Mouse (Mus musculus) forebrain, postnatal 0 days (tissue): ENCODE results near the gene H2afy2. TPM values are rescaled to one million over a fixed set of nuclear protein-coding genes. Genes with fewer than 3 reads are reported as not detected.

ENCODE experiments used
- ATAC-seq: fragments of 200-750 bp; cut with Nextera tagmentation; 2 replicates; pipeline ENCODE4 v1.8.0; 2017; ENCODE audit warnings: mild to moderate bottlenecking, moderate library complexity
- DNase-seq: peaks from one replicate; pipeline ENCODE4 v3.0.0-alpha.2; 2015
- H3K27ac ChIP-seq: fragments of 300-500 bp; sonication (generic); 2 replicates; pipeline ENCODE4 v1.5.1; 2014; ENCODE audit warnings: low read depth, mild to moderate bottlenecking, antibody characterized with exemption, low read length, moderate library complexity, mixed read lengths
- H3K27me3 ChIP-seq: fragments of 300-500 bp; sonication (generic); 2 replicates; pipeline ENCODE4 v1.6.1; 2014; ENCODE audit warnings: mild to moderate bottlenecking, low read length, mixed read lengths; ENCODE audit not compliant: insufficient read depth
- H3K36me3 ChIP-seq: fragments of 300-500 bp; sonication (generic); 2 replicates; pipeline ENCODE4 v1.6.1; 2014; ENCODE audit warnings: mild to moderate bottlenecking, moderate library complexity; ENCODE audit not compliant: insufficient read depth
- H3K4me1 ChIP-seq: fragments of 300-500 bp; sonication (generic); 2 replicates; pipeline ENCODE4 v1.6.1; 2014; ENCODE audit warnings: antibody characterized with exemption; ENCODE audit not compliant: insufficient read depth
- H3K4me2 ChIP-seq: fragments of 300-500 bp; sonication (generic); 2 replicates; pipeline ENCODE4 v1.6.1; 2014; ENCODE audit warnings: low read depth, mild to moderate bottlenecking, moderate library complexity
- H3K4me3 ChIP-seq: fragments of 300-500 bp; sonication (generic); 2 replicates; pipeline ENCODE4 v1.5.1; 2014; ENCODE audit warnings: low read depth, low read length, mixed read lengths
- H3K9ac ChIP-seq: fragments of 300-500 bp; sonication (generic); 2 replicates; pipeline ENCODE4 v1.6.1; 2014; ENCODE audit warnings: mild to moderate bottlenecking
- H3K9me3 ChIP-seq: fragments of 300-500 bp; sonication (generic); 2 replicates; pipeline ENCODE4 v1.6.1; 2016; ENCODE audit warnings: low read length
- CTCF ChIP-seq: sonication (generic); IDR thresholded peaks from 2 replicates; pipeline ENCODE4 v1.5.1; 2016; ENCODE audit warnings: antibody characterized with exemption, control low read depth, low read depth
- WGBS: fragments of 180-500 bp; shearing (Covaris S2); extraction: QIAGEN DNeasy Blood & Tissue Kit; methylation state at CpG from one replicate; pipeline ENCODE4 v1.1.7; 2014; 5-methylcytosine and 5-hydroxymethylcytosine counted together
- polyA plus RNA-seq: library from polyadenylated mRNA; unstranded; fragments of >200 nt; fragmentation: Nextera tagmentation; extraction: Ambion mirVana; gene quantifications from 2 replicates; pipeline ENCODE4 v1.2.1, GENCODE M21; 2015
- total RNA-seq: library from RNA; depleted of rRNA; stranded (reverse); fragments of >200 nt; gene quantifications from 2 replicates; pipeline ENCODE4 v1.2.3, GENCODE M21; 2014

Gene H2afy2
- total and polyA plus RNA-seq, 2 experiments from 2014 or later, result 143 to 191 TPM

DNA sequence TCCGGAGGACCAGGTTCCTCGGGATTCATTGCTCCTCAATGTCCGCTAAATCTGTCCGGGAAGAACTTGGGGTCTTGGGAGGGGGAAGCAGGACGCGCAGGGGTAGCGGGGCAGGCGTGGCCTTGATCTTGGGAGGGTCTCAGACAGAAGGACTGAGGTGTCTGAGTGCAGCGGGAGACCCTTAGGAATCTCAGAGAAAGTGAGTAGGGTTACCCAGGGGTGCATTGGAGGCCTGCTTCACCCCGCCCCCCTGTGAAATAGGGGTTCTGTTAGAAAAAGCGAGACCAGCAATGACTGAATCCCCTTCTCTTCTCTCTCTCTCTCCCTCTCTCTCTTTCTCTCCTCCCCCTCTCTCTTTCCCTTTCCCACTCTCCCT, 68.5 kb downstream of the H2afy2 start:
- 3% methylated on average over 11 of the region's 11 CpGs for WGBS
- H3K9me3 ChIP-seq, result no peaks in the 10 kb centered on the region
- peak overlapping the region; percentile 51 for H3K9ac ChIP-seq
- peak overlapping the region; percentile 47 for H3K4me3 ChIP-seq
- no peak overlapping the region for H3K27ac ChIP-seq
- H3K27me3 ChIP-seq, result no peaks in the 10 kb centered on the region
- DNase-seq, result no peak
- no peak for TF ChIP-seq CTCF
- no peaks in the 10 kb centered on the region for H3K4me1 ChIP-seq
- ATAC-seq, result peak; percentile 38
- peak overlapping the region; percentile 83 for H3K4me2 ChIP-seq
- H3K36me3 ChIP-seq, result no peaks in the 10 kb centered on the region

DNA sequence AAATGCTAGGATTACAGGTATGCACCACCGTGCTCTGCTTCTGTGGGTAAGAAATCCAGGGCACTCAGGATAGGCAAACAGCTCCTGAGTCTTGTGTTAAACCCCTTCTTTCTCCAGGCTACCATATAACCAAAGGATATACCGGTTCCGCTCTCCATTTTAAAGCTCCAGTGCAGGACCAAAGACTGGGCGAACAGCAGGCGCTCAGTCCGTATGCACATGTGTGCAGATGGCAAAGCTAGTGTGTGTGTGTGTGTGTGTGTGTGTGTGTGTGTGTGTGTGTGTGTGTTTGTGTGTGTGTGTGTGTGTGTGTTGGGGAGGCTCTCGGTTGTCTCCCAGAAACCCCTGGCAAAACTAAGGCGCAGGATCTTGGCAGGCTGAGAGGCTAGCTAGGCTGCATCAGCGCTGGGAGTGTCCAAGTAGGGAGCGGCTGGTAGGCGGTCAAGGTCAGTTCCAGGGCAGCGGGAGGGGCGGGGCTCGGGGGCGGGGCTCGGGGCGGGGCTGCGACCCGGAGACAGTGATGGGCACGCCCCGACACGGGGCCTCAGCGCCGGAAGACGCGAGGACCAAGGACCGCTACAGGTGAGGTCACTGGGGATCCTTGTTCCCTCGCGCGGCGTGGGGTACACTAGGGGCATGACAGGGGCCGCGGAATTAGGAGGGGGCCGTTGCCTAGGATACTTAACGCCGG, 69.0 kb downstream of the H2afy2 start, which contains the start of gene Aifm2:
TSS of gene Aifm2 (plus strand) at position 493 of the 691 bp plus-strand sequence.
- DNase-seq (no peak), ATAC-seq (peak; percentile 71)
- Histone ChIP-seq H3K4me3 (peak within 1 kb of the TSS; percentile 47), H3K27me3 (no peaks in the 10 kb centered on the region), H3K9me3 (no peaks in the 10 kb centered on the region), H3K27ac (no peak within 1 kb of the TSS), H3K4me1 (no peaks in the 10 kb centered on the region), H3K4me2 (peak within 1 kb of the TSS; percentile 83), H3K36me3 (no peaks in the 10 kb centered on the region), H3K9ac (peak within 1 kb of the TSS; percentile 51)
- TF ChIP-seq CTCF, result no peak
- WGBS, result 13% methylated on average over 34 of the region's 36 CpGs

DNA sequence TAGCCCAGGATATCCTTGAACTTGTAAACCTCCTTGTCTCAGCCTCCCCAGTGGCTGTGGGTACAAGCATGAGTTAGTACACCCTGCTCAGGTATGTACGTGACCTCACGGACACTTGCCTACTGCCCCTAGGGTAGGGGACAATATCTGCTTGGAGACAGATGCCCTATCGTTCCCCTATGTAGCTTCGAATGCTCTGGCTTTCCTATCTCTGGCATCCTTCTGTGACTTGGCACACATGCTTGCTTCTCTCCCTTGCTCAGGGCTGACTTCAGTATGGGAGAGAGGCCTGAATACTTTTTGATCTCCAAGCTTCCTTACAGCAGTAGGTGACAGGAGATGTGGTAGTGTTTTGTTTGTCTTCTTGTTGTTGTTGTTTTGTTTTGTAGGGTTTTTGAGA, 69.8 kb downstream of the H2afy2 start:
- Histone ChIP-seq H3K4me2 (no peak overlapping the region), H3K4me3 (no peak overlapping the region), H3K4me1 (no peaks in the 10 kb centered on the region), H3K9ac (no peak overlapping the region), H3K27me3 (no peaks in the 10 kb centered on the region), H3K27ac (no peak overlapping the region), H3K9me3 (no peaks in the 10 kb centered on the region), H3K36me3 (no peaks in the 10 kb centered on the region)
- TF ChIP-seq CTCF, result no peak
- 92% methylated on average over 4 of the region's 4 CpGs for WGBS
- DNase-seq (no peak), ATAC-seq (no peak)

DNA sequence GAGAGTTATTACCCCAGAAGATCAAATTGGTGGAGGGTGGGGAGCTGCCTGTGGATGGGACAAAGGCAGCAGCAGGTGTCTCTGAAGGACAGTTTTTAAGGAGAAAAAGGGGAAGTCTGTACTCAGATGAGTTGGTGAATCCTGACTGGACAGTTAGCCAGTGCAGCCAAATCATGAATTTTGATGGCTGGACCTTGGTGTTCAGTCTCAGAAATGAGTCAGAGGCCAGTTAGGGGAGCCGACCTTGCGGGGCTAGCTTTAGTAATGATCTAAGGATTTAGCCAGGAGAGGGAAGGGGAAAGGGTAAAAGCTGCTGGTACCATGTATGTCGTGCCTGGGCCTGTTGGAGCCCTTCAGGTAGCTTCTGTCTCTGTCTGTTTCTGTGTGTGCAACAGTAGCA, 70.3 kb downstream of the H2afy2 start:
- no peak for TF ChIP-seq CTCF
- Histone ChIP-seq H3K4me1 (no peaks in the 10 kb centered on the region), H3K27me3 (no peaks in the 10 kb centered on the region), H3K4me2 (no peak overlapping the region), H3K27ac (no peak overlapping the region), H3K36me3 (no peaks in the 10 kb centered on the region), H3K9me3 (no peaks in the 10 kb centered on the region), H3K4me3 (no peak overlapping the region), H3K9ac (no peak overlapping the region)
- 75% methylated on average over 3 of the region's 3 CpGs for WGBS
- ATAC-seq (no peak), DNase-seq (no peak)

DNA sequence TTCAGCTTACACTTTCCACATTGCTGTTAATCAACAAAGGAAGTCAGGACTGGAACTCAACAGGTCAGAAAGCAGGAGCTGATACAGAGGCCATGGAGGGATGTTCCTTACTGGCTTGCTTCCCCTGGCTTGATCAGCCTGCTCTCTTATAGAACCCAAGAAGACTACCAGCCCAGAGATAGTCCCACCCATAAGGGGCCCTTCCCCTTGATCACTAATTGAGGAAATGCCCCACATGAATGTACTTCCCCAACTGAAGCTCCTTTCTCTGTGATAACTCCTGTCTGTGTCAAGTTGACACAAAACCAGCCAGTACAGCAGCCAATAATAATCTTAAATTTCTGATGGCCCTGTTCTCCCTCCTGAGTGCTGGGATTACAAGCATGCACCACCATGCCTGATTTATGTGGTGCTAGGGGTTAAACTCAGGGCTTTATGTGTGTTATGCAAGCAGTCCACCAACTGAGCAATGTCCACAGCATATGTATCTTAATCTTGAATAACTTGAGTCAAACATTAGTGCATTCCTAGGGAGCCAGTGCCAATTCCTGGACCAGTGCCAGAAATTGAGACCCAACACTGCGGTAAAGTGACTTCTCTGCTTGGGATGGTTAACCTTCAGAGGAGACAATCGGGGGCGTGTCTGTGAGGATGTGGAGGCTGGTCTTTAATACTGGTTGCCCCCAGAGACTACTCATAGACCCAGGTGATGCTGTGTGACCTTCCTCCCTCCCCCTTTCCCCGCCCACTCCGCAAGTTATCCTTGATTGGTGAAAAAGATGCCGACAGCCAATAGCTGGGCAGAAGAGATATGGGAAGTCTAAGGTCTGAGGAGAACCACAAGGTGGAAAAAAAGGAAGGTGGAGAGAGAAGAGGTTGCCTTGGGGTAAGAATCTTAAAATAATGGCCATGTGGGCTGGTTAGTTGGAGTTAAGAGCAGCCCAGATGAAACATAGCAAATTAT, 77.3 kb downstream of the H2afy2 start:
- H3K9ac ChIP-seq, result no peak overlapping the region
- peaks cover 20% of the 10 kb centered on the region for H3K36me3 ChIP-seq
- no peaks in the 10 kb centered on the region for H3K9me3 ChIP-seq
- no peaks in the 10 kb centered on the region for H3K4me1 ChIP-seq
- no peak overlapping the region for H3K4me2 ChIP-seq
- 76% methylated on average over 6 of the region's 6 CpGs for WGBS
- no peak overlapping the region for H3K27ac ChIP-seq
- no peak for TF ChIP-seq CTCF
- no peak for DNase-seq
- ATAC-seq, result no peak
- H3K4me3 ChIP-seq, result no peak overlapping the region
- no peaks in the 10 kb centered on the region for H3K27me3 ChIP-seq

DNA sequence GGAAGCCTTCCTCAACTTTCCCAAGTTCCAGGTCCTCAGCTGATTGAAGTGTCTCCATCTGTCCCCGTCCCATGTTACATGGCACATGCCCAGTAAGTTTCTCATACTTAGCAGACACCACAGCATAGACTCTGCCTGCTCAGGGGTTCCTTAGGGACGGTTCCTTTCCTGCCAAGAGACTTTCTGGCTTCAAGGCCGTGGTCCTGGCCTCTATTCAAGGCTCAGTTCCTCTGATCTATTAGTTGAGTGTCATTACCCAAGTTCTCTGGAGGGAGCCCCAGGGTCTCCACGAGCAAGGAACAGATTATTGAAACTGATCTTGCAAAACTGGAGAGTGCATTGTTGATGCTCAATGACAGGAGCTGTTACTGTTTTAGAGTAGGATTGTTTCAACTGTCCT, 79.3 kb downstream of the H2afy2 start:
- Histone ChIP-seq H3K27me3 (no peaks in the 10 kb centered on the region), H3K27ac (no peak overlapping the region), H3K9me3 (no peaks in the 10 kb centered on the region), H3K36me3 (peaks cover 25% of the 10 kb centered on the region), H3K4me1 (no peaks in the 10 kb centered on the region), H3K9ac (no peak overlapping the region), H3K4me3 (no peak overlapping the region), H3K4me2 (no peak overlapping the region)
- WGBS, result 63% methylated on average over 4 of the region's 4 CpGs
- ATAC-seq (peak; percentile 45; the same call in 1 of the 2 replicates), DNase-seq (peak; percentile 33)
- TF ChIP-seq CTCF, result no peak

DNA sequence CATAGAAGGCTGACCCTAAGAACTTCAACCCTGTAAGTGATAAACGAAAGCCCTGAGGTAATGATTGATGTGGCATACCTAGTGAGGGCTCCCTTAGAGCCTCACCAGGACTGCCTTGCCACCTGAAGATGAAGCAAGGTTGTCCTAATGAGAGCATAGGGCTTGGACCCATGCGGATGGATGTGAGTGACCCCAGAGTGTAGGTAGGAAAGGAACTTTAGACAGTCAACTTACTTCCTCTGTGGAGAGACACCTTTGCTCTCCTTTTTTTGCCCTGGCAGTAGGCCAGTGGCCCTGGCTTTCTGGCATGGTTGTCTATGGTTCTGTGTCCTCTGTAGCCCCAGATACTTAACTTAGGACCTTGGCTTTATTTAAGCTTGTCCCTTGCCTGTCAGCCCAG, 86.9 kb downstream of the H2afy2 start:
- Histone ChIP-seq H3K27ac (no peak overlapping the region), H3K36me3 (peaks cover 25% of the 10 kb centered on the region), H3K4me1 (0 out of 2 replicates have a peak, but pooled peaks cover 11% of the 10 kb centered on the region), H3K9me3 (no peaks in the 10 kb centered on the region), H3K4me3 (peak overlapping the region; percentile 84), H3K27me3 (no peaks in the 10 kb centered on the region), H3K9ac (no peak overlapping the region), H3K4me2 (peak overlapping the region; percentile 99)
- no peak for DNase-seq
- ATAC-seq, result no peak
- no peak for TF ChIP-seq CTCF
- WGBS, result 92% methylated on average over 2 of the region's 2 CpGs
